Mouse (Mus musculus): ENCODE results near the gene Polr3b.

- TF ChIP-seq POLR2A (IDR thresholded peaks at IDR 0.05; ENCODE audit: control insufficient read depth, low read depth, low read length) (no peak), CTCF (IDR thresholded peaks at IDR 0.05; ENCODE audit: control insufficient read depth, insufficient read depth, insufficient replicate concordance, low read depth, low read length) (no peak)
Observed at GRCm38 (mm10) chr10:84727005-84727404, 104.9 kb downstream of the Polr3b start.
